Mouse (Mus musculus) midbrain, embryonic 16.5 days (tissue): ENCODE measurements around the gene Gm17428. TPM values are rescaled to one million over a fixed set of nuclear protein-coding genes. Genes with fewer than 3 reads are reported as not detected.

Experiments used
- ATAC-seq: fragments of 200-750 bp; cut with Nextera tagmentation; 2 replicates; pipeline ENCODE4 v1.8.0; 2017; ENCODE audit warnings: moderate TSS enrichment
- H3K27ac ChIP-seq: fragments of 300-500 bp; sonication (generic); 2 replicates; pipeline ENCODE4 v1.5.1; 2014; ENCODE audit warnings: mild to moderate bottlenecking, low read length, mixed read lengths
- H3K27me3 ChIP-seq: fragments of 300-500 bp; sonication (generic); 2 replicates; pipeline ENCODE4 v1.6.1; 2014; ENCODE audit warnings: low read depth, low read length, mixed read lengths; ENCODE audit not compliant: control insufficient read depth, insufficient read depth
- H3K36me3 ChIP-seq: fragments of 300-500 bp; sonication (generic); 2 replicates; pipeline ENCODE4 v1.6.1; 2014; ENCODE audit warnings: mild to moderate bottlenecking, low read length, moderate library complexity, mixed read lengths; ENCODE audit not compliant: control insufficient read depth, insufficient read depth
- H3K4me1 ChIP-seq: fragments of 300-500 bp; sonication (generic); 2 replicates; pipeline ENCODE4 v1.6.1; 2014; ENCODE audit warnings: mild to moderate bottlenecking, low read length, mixed read lengths; ENCODE audit not compliant: control insufficient read depth, insufficient read depth
- H3K4me2 ChIP-seq: fragments of 300-500 bp; sonication (generic); 2 replicates; pipeline ENCODE4 v1.6.1; 2014; ENCODE audit warnings: mild to moderate bottlenecking, low read length, mixed read lengths
- H3K4me3 ChIP-seq: fragments of 300-500 bp; sonication (generic); 2 replicates; pipeline ENCODE4 v1.5.1; 2014; ENCODE audit warnings: low read depth, mild to moderate bottlenecking, low read length, moderate library complexity, mixed read lengths
- H3K9ac ChIP-seq: fragments of 300-500 bp; sonication (generic); 2 replicates; pipeline ENCODE4 v1.6.1; 2014; ENCODE audit warnings: low read depth, low read length, mixed read lengths
- H3K9me3 ChIP-seq: fragments of 300-500 bp; sonication (generic); replicated peaks from 2 replicates; pipeline ENCODE4 v1.6.1; 2014; ENCODE audit warnings: mild to moderate bottlenecking, low read length, mixed read lengths; ENCODE audit not compliant: control insufficient read depth, poor library complexity, severe bottlenecking
- WGBS: fragments of 180-500 bp; shearing (Covaris S2); extraction: QIAGEN DNeasy Blood & Tissue Kit; methylation state at CpG from one replicate; pipeline ENCODE4 v1.1.7; 2014; 5-methylcytosine and 5-hydroxymethylcytosine counted together
- polyA plus RNA-seq: library from polyadenylated mRNA; unstranded; fragments of >200 nt; fragmentation: Nextera tagmentation; extraction: Ambion mirVana; gene quantifications from 2 replicates; pipeline ENCODE4 v1.2.1, GENCODE M21; 2015

The Gm17428 gene
- not detected in 2 replicates for polyA plus RNA-seq

- ATAC-seq = no peak
- no peak within 1 kb of the TSS for H3K4me3 ChIP-seq
- H3K4me1 ChIP-seq = peaks cover 14% of the 10 kb centered on the region
- no peaks in the 10 kb centered on the region for H3K36me3 ChIP-seq
- no peak within 1 kb of the TSS for H3K27ac ChIP-seq
- no peak within 1 kb of the TSS for H3K4me2 ChIP-seq
- no peaks in the 10 kb centered on the region for H3K27me3 ChIP-seq
- no peak within 1 kb of the TSS for H3K9ac ChIP-seq
- WGBS = 81% methylated on average over 1 of the region's 1 CpGs
- no peaks in the 10 kb centered on the region for H3K9me3 ChIP-seq
Observed at GRCm38 (mm10) chr14:54976633-54977032, at the start of gene Gm17428. Gene Gm17428 (plus strand): TSS chr14:54976933.

- no peak for ATAC-seq
- Histone ChIP-seq H3K27ac (peak overlapping the region; percentile 87), H3K4me3 (no peak overlapping the region; the same call in 1 of the 2 replicates), H3K4me2 (peak overlapping the region; percentile 95), H3K9me3 (no peaks in the 10 kb centered on the region), H3K4me1 (peaks cover 26% of the 10 kb centered on the region), H3K9ac (peak overlapping the region; percentile 79), H3K36me3 (no peaks in the 10 kb centered on the region), H3K27me3 (no peaks in the 10 kb centered on the region)
- WGBS = 17% methylated on average over 7 of the region's 7 CpGs
Observed at GRCm38 (mm10) chr14:54927296-54927695, 49.4 kb upstream of the Gm17428 start.

GRCm38 (mm10) chr14:54929801-54930200, 46.9 kb upstream of the Gm17428 start:
- Histone ChIP-seq H3K4me3 (no peak overlapping the region), H3K4me2 (no peak overlapping the region), H3K36me3 (no peaks in the 10 kb centered on the region), H3K27ac (no peak overlapping the region), H3K9ac (no peak overlapping the region), H3K4me1 (peaks cover 25% of the 10 kb centered on the region), H3K27me3 (no peaks in the 10 kb centered on the region), H3K9me3 (no peaks in the 10 kb centered on the region)
- ATAC-seq = no peak
- 87% methylated on average over 5 of the region's 5 CpGs for WGBS

DNA sequence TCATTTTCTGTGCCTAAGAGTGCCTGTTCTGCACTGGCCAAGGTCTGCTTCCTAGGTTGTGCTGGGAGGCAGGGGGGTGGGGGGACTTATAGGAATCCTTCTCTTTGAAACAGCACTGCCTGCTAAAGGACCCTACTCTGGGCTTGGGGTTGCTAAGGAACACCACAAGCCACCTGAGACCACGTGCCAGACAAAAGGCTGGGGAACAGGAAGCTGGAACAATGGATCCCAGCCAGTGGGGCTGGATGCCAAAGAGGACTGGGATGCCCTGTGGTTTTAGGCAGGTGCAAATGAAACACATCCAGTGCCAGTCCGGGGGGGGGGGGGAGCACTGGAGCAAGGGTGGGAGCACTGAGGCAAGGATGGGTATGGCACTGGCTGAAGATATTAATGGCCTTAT, 46.3 kb upstream of the Gm17428 start:
- Histone ChIP-seq H3K27ac (no peak overlapping the region), H3K27me3 (no peaks in the 10 kb centered on the region), H3K4me1 (peaks cover 21% of the 10 kb centered on the region), H3K9ac (no peak overlapping the region), H3K36me3 (no peaks in the 10 kb centered on the region), H3K4me3 (no peak overlapping the region), H3K4me2 (no peak overlapping the region), H3K9me3 (no peaks in the 10 kb centered on the region)
- 22% methylated on average over 2 of the region's 2 CpGs for WGBS
- no peak for ATAC-seq

DNA sequence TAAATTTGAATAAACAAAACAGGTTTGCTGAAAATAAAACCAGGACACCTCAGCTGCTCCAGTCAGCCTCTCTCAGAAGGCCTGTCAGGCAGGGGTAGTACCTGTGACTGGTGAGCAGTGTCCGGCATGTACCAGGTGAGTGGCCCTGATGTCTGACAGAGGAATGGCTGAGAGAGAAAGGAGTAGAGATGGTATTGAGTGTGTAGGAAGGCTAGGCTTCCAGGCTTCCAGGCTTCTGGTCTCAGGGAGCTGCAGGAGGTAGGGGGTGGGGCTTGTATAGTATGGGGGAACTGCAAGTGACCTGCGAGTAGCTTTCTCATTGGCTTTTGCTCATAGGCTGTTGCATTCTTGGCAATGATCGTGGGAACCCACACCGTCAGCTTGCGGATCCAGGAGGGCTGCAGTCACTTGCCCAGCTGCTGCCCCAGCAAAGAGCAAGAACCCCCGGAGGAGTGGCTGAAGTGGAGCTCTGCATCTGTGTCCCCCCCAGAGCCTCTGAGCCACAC, 44.0 kb upstream of the Gm17428 start, which contains the start of gene Il25:
Gene Il25, plus strand, starts transcription at position 51 of the 506 bp plus-strand sequence.
- Histone ChIP-seq H3K4me3 (no peak within 1 kb of the TSS), H3K4me2 (no peak within 1 kb of the TSS), H3K27me3 (no peaks in the 10 kb centered on the region), H3K4me1 (peaks cover 6% of the 10 kb centered on the region; the same call in 1 of the 2 replicates), H3K36me3 (no peaks in the 10 kb centered on the region), H3K27ac (no peak within 1 kb of the TSS), H3K9ac (no peak within 1 kb of the TSS), H3K9me3 (no peaks in the 10 kb centered on the region)
- WGBS = 37% methylated on average over 6 of the region's 6 CpGs
- no peak for ATAC-seq

DNA sequence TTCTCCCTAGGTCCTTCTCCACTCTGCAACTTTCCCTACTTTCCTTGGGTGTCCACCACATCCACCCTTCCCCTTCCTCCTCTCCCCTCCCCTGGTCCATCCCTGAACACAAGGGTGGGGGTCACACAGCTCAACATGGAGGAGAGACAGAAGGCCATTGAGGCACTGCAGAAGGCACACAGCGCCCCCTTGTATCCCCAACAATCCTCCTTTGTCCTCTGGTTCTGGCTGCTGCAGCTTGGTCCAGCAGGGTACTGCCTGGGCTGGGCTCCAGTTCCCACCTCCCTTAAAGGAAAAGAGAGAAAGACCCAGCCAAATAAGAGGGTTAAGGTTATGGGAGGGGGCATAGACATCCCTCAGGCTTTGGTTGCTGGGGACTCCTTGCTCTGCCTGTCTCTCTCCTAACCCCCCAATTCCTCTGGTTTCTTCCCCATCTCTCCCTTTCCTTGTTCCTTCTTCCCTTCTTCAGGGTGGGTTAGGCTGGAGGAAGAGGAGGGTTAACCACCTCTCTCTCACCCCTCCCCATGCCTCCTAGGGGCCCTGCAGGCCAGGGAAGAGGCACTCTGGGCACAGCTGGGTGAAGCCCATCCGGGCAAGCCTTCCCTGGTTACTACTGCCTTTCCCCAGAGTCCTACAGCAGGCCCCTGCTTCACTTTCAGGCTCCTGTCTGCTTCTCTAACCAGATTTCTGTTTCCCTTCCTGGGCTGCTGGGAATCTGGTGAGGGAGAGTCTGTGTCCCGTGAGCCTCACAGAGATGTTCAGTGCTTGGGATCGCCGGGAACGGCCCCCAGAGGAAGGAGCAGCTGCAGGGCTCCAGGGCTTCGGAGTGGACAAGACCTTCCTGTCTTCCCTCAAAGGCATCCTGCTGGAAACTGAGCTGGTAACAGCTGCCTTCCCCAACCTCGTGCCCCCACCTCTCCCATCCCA, 40.6 kb upstream of the Gm17428 start, which contains the start of gene Cmtm5:
Gene Cmtm5, plus strand, starts transcription at position 358 of the 927 bp plus-strand sequence.
- Histone ChIP-seq H3K9ac (peak within 1 kb of the TSS; percentile 2; the same call in 1 of the 2 replicates), H3K4me2 (peak within 1 kb of the TSS; percentile 15; the same call in 1 of the 2 replicates), H3K9me3 (no peaks in the 10 kb centered on the region), H3K4me1 (no peaks in the 10 kb centered on the region), H3K27ac (peak within 1 kb of the TSS; percentile 53), H3K4me3 (no peak within 1 kb of the TSS), H3K27me3 (no peaks in the 10 kb centered on the region), H3K36me3 (no peaks in the 10 kb centered on the region)
- ATAC-seq = peak; percentile 66
- WGBS = 28% methylated on average over 8 of the region's 8 CpGs

DNA sequence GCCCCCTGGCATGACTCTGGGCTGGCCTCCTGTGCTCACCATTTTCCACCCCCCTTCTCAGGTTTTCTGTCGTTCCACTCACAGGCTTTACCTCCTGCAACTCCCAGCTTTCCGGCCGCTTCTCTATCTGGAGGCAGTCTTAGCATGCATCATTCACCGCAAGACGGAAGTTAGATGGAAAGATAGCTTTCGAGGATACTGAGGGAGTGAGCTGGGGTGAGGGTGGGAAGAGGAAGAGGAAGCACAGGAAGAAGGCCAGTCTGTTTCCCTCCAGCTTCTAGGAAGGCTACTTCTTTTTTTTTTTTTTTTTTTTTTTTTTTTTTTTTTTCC, 39.9 kb upstream of the Gm17428 start:
- H3K4me1 ChIP-seq = no peaks in the 10 kb centered on the region
- H3K4me3 ChIP-seq = no peak overlapping the region
- no peak for ATAC-seq
- H3K9ac ChIP-seq = no peak overlapping the region
- H3K4me2 ChIP-seq = no peak overlapping the region
- no peaks in the 10 kb centered on the region for H3K9me3 ChIP-seq
- WGBS = 62% methylated on average over 6 of the region's 6 CpGs
- H3K36me3 ChIP-seq = no peaks in the 10 kb centered on the region
- H3K27me3 ChIP-seq = no peaks in the 10 kb centered on the region
- peak overlapping the region; percentile 53; the same call in 1 of the 2 replicates for H3K27ac ChIP-seq

DNA sequence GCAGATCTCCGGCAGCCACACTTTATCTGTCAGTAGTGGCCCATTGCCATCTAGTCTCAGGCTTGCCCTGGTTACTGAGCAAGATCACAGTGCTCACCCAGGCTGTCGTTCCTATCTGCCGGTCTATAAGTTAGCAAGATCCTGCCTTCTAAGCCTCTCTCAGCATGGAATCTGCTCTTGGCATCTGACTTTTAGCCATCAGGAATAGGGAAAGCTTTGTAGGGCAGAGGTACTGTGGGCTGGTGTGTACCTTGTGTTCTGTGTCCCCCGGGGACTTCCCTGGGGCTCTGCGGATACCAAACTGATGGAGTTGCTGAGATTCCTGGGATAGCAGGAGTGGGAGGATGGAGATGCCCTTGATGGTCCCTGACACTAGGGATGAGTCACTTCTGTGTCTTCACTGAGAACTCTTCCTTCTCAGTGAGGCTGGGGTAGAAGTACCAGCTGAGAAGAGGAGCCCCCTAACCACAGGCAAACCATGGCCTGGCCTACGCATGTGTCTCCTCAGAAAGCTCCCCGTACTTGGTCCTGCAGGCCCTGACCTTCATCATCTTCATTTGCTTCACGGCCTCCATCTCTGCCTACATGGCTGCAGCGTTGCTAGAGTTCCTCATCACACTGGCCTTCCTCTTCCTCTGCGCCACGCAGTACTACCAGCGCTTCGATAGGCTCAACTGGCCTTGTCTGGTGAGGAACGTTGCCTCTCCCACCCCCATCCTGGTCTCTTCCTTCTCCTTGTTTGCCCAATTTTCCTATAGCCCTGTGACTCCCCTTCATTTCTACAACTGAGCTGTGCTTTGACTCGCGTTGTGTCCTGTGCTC, 39.2 kb upstream of the Gm17428 start:
- WGBS = 92% methylated on average over 16 of the region's 16 CpGs
- no peak for ATAC-seq
- H3K9me3 ChIP-seq = no peaks in the 10 kb centered on the region

More for the DNA sequence above, 39.2 kb upstream of the Gm17428 start:
- Histone ChIP-seq H3K4me2 (no peak overlapping the region), H3K4me1 (no peaks in the 10 kb centered on the region), H3K9ac (no peak overlapping the region), H3K27ac (no peak overlapping the region), H3K27me3 (no peaks in the 10 kb centered on the region), H3K36me3 (no peaks in the 10 kb centered on the region), H3K4me3 (no peak overlapping the region)
